Mouse (Mus musculus) thymus, postnatal 0 days (tissue): ENCODE data around the gene Chrna9. TPM values are rescaled to one million over a fixed set of nuclear protein-coding genes. Genes with fewer than 3 reads are reported as not detected.

ENCODE experiments used
- DNase-seq: peaks from one replicate; pipeline ENCODE4 v3.0.0-alpha.2; 2015; ENCODE audit warnings: low spot score
- microRNA-seq: library from miRNA; unstranded; fragments of <30 nt; microRNA quantifications from one replicate; pipeline ENCODE4, GENCODE M21; 2016; ENCODE audit warnings: borderline number of aligned reads
- polyA plus RNA-seq: library from polyadenylated mRNA; unstranded; fragments of >200 nt; fragmentation: Nextera tagmentation; extraction: Ambion mirVana; gene quantifications from 2 replicates; pipeline ENCODE4 v1.2.1, GENCODE M21; 2015

The Chrna9 gene
- polyA plus RNA-seq, 1 experiment from 2014 or later = 286 TPM

- no peak for DNase-seq
Observed at GRCm38 (mm10) chr5:66008245-66008967, 73.7 kb downstream of the Chrna9 start.

- no peak for DNase-seq
Observed at GRCm38 (mm10) chr5:66013999-66014398, 79.3 kb downstream of the Chrna9 start.

GRCm38 (mm10) chr5:66014437-66014836 lies 79.7 kb downstream of the Chrna9 start:
- DNase-seq = no peak

DNA sequence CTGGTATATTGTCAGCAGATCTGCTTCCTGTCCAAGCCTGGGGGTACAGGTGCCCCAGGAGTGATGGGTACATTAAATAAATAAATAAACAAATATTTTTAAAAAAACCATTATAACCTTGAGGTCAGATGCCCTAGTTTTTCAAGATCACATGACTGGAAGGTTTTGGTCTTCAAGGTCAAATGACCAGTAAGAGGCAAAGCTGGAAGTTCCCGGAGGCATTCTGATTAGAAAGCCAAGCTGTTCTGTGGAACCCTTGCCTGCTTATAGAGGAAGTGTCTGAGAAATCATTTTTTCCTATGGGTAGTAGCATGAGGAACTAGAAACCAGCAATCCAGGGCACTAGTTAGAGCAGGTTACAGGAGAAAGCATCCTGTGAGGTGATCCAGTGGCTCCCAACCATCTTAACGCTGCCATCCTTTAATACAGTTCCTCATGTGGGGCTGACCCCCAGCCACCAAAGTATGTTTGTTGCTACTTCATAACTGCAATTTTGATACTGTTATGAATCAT lies 80.8 kb downstream of the Chrna9 start:
- DNase-seq = no peak

DNA sequence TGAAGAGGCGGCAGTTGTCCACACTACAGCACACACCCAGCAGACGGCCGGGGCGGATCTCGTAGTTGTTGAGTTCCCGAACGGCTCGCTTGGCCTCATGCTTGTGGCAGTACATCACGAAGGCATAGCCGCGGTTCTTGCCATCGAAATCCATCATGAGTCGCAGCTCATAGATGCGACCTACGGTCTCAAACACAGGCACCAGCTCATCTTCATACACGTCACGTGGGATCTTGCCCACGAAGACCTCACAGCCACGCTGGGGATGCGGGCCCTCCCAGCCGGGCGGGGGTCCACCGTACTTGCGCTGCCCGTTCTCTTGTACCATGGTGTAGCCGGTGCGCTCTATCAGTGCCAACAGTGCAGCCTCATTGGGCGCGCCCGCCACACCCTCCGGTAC lies 92.1 kb downstream of the Chrna9 start:
- no peak for DNase-seq

Small RNA genes lying within 50 kb of the gene (microRNA-seq; reads per million reads assigned to microRNA genes)
- not detected for gene Gm25952

Other genes starting within 250 kb of the Chrna9 start
- 59.6 and 66.5 TPM in 2 replicates for gene Pds5a, start 236.6 kb upstream of the Chrna9 start, polyA plus RNA-seq
- 23.6 and 26.9 TPM in 2 replicates for gene N4bp2, start 171.4 kb upstream of the Chrna9 start, polyA plus RNA-seq
- gene Rhoh, start 73.7 kb upstream of the Chrna9 start, polyA plus RNA-seq = 174 and 206 TPM in 2 replicates
- 0.82 and 1.0 TPM in 2 replicates for gene 9130230L23Rik, start 69.4 kb downstream of the Chrna9 start, polyA plus RNA-seq
- 13.1 and 14.4 TPM in 2 replicates for gene Rbm47, start 238.2 kb downstream of the Chrna9 start, polyA plus RNA-seq